Mouse (Mus musculus): ENCODE data around the gene Hcls1. TPM values are rescaled to one million over a fixed set of nuclear protein-coding genes. Genes with fewer than 3 reads are reported as not detected.
A peak's percentile ranks its signal among the peaks of the same experiment; 100 is the strongest.

The Hcls1 gene
- polyA plus RNA-seq, 1 experiment from 2014 or later = 0.88 TPM

DNA sequence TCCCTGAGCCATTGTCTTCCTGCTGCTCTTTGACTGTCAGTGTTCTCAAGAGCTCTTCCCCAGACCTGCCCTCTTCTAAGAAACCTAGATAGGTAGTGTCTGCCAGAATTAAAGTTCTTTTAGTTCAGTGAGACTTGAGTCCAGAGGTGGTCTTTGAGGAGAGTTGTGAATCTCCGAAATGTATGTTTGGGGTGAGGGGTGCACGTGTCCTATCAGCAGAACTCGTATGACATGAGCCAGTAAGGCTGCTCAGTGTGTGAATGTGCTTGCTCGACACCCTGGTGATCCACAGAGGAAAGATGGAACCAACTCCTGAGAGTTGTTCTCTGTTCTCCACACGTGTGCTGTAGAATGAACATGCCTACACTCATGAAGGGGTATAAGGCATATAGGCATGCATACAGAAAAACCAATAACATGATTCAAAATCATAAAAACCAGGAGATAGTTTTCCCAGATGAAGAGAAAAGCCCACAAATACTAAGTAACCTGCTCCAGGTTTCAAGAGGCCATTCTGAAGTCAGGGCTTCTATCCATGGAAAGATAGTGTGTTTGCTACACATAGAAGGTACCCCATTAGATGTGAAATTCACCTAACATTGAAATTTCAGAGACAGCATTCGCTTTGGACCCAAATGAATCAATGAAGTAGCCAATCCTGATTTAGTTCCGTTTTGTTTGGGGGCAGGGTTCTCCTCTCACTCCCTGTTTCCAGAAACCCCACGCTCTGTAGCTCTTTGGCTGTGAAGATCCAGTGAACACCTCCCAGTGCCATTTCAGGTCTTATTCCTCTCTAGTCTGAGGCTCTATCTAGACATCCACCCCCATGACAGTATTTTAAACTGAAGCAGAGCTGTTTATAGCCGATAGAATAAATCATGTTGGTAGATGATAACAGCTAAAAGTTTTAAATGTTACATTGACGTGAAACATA is 8.0 kb upstream of the Hcls1 start:
- Histone ChIP-seq H3K27ac (ENCODE audit: low read depth, low read length) (no peak overlapping the region), H3K4me1 (replicated peaks; ENCODE audit: control insufficient read depth, insufficient read depth, low read length) (no peaks in the 10 kb centered on the region), H3K27me3 (ENCODE audit: control insufficient read depth, insufficient read depth, low read length) (no peaks in the 10 kb centered on the region), H3K4me2 (ENCODE audit: low read depth, low read length, severe bottlenecking) (no peak overlapping the region), H3K9me3 (ENCODE audit: control insufficient read depth, low read length) (no peaks in the 10 kb centered on the region), H3K36me3 (ENCODE audit: control insufficient read depth, insufficient read depth, low read length) (no peaks in the 10 kb centered on the region; the same call in 1 of the 2 replicates), H3K4me3 (ENCODE audit: low read depth, low read length) (no peak overlapping the region), H3K9ac (ENCODE audit: low read length) (no peak overlapping the region)
- no peak for ATAC-seq (replicated peaks; ENCODE audit: low FRiP score)
- 92% methylated on average over 10 of the region's 10 CpGs for WGBS
- no peak for DNase-seq (ENCODE audit: low spot score)

DNA sequence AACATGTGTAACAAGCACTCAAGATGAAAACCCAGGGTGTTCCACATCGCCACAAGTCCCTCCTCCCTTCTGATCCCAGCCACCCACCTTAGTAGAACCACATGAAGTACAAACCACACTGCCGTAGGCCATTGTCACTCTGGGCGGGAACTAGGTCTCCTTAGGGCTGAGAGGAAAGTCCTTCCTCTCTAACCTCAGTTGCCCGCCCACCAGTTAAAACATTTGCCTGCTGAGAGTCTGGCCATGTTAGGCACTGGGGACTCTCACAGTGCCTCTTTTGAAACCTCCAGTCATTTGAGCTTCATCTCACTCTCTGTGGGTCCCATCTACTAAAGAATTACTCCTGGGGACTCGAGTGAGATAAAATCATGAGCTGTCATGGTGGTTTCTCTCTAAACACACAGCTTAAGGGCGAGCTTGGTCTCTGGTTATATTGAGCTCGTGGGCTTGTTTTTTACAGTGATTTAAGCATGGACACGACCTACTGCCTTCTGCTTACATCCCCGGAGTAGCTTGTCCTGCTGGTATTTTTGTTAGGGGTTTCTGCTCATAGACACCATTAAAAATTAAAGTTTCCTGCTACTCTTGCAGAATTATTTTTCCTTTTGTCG is 7.2 kb upstream of the Hcls1 start:
- WGBS = 87% methylated on average over 10 of the region's 10 CpGs
- Histone ChIP-seq H3K4me2 (ENCODE audit: low read depth, low read length, severe bottlenecking) (no peak overlapping the region), H3K4me1 (replicated peaks; ENCODE audit: control insufficient read depth, insufficient read depth, low read length) (no peaks in the 10 kb centered on the region), H3K27me3 (ENCODE audit: control insufficient read depth, insufficient read depth, low read length) (no peaks in the 10 kb centered on the region), H3K9ac (ENCODE audit: low read length) (no peak overlapping the region), H3K4me3 (ENCODE audit: low read depth, low read length) (no peak overlapping the region), H3K9me3 (ENCODE audit: control insufficient read depth, low read length) (no peaks in the 10 kb centered on the region), H3K27ac (ENCODE audit: low read depth, low read length) (no peak overlapping the region), H3K36me3 (ENCODE audit: control insufficient read depth, insufficient read depth, low read length) (no peaks in the 10 kb centered on the region; the same call in 1 of the 2 replicates)
- DNase-seq (ENCODE audit: low spot score) (no peak), ATAC-seq (replicated peaks; ENCODE audit: low FRiP score) (no peak)

DNA sequence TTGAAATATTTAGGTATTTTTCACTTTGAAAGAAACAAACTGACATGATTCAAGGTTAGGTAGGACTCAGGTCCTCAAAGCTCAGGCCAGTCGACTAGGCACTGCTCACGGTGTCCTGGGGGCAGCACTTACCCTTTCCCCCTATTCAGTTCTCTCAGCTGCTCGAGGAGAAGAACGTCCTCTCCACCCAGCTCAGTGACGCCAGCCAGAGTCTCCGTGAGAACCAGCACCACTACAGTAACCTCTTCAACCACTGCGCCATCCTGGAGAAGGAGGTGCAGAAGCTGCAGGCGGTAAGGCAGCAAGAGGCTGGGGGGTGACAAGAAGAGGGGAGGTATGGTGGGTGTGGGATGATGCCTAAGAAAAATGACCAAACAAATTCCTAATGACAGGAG is 6.7 kb upstream of the Hcls1 start:
- DNase-seq (ENCODE audit: low spot score) (no peak), ATAC-seq (replicated peaks; ENCODE audit: low FRiP score) (no peak)
- Histone ChIP-seq H3K27ac (ENCODE audit: low read depth, low read length) (no peak overlapping the region), H3K27me3 (ENCODE audit: control insufficient read depth, insufficient read depth, low read length) (no peaks in the 10 kb centered on the region), H3K4me2 (ENCODE audit: low read depth, low read length, severe bottlenecking) (no peak overlapping the region), H3K36me3 (ENCODE audit: control insufficient read depth, insufficient read depth, low read length) (no peaks in the 10 kb centered on the region; the same call in 1 of the 2 replicates), H3K9me3 (ENCODE audit: control insufficient read depth, low read length) (no peaks in the 10 kb centered on the region), H3K4me1 (replicated peaks; ENCODE audit: control insufficient read depth, insufficient read depth, low read length) (no peaks in the 10 kb centered on the region), H3K9ac (ENCODE audit: low read length) (no peak overlapping the region), H3K4me3 (ENCODE audit: low read depth, low read length) (no peak overlapping the region)
- WGBS = 91% methylated on average over 8 of the region's 8 CpGs

DNA sequence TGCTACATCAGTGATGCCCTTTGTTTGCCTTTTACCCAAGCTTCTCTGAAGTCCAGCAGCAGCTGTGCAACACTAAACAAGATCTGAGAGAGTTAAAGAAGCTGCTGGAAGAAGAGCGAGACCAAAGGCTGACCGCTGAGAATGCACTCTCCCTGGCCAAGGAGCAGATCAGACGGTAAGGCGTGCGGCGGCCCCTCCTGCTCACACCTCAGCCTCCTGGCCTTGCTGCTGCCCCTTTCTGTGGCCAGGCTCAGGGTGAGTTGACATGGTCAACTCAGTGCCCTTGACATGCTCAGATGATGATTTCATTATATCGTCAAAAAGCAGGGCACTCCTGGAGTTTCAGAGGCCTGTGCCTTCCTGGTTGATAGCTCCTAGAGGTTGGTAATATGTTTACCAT is 5.6 kb upstream of the Hcls1 start:
- Histone ChIP-seq H3K9me3 (ENCODE audit: control insufficient read depth, low read length) (no peaks in the 10 kb centered on the region), H3K4me3 (ENCODE audit: low read depth, low read length) (no peak overlapping the region), H3K36me3 (ENCODE audit: control insufficient read depth, insufficient read depth, low read length) (no peaks in the 10 kb centered on the region; the same call in 1 of the 2 replicates), H3K4me1 (replicated peaks; ENCODE audit: control insufficient read depth, insufficient read depth, low read length) (no peaks in the 10 kb centered on the region), H3K4me2 (ENCODE audit: low read depth, low read length, severe bottlenecking) (no peak overlapping the region), H3K27ac (ENCODE audit: low read depth, low read length) (no peak overlapping the region), H3K27me3 (ENCODE audit: control insufficient read depth, insufficient read depth, low read length) (no peaks in the 10 kb centered on the region), H3K9ac (ENCODE audit: low read length) (no peak overlapping the region)
- no peak for ATAC-seq (replicated peaks; ENCODE audit: low FRiP score)
- WGBS = 98% methylated on average over 7 of the region's 7 CpGs
- no peak for DNase-seq (ENCODE audit: low spot score)

DNA sequence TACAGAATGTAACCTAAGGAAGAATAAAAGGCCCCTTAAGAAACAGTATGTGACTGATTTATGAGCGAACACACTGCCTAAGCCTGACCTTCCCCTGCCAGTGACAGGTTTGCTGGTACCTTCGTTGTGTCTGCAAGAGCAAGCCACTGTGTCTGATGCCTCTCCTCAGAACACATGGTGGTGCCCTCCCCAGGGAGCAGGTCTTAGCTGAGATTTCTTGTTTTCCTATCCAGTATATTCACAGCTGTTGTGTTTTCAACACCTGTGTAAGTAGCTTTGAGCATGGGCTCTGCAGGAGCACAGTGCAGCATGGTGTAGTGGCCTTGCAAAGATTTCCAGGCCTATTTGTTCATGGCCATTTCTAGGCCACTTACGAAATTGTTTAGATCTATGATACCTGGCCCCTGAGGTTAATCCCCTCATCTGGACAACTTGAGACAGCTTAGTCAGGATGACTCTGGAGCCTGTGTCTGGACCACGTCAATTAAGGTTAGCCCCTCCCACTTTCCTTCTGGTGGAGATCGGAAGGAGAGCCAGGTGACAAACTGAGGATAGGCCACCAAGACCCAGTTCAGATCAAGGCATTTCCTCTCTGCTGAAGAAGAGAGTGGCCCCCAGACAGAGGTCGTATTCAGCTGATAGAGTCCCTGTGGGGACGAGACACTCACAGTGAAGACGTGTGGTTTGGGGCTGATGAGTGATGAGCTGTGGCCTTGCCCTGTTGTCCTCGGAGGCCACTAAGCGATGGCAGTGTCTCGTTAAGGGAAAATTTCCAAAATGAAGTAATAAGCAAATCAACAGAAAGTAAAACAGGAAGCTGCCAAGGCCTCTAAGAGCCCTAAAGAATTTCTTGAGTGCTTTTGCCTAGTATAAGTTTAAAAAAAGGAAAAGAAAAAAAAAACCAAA is 4.3 kb upstream of the Hcls1 start:
- Histone ChIP-seq H3K9me3 (ENCODE audit: control insufficient read depth, low read length) (no peaks in the 10 kb centered on the region), H3K4me3 (ENCODE audit: low read depth, low read length) (no peak overlapping the region), H3K27ac (ENCODE audit: low read depth, low read length) (no peak overlapping the region), H3K4me2 (ENCODE audit: low read depth, low read length, severe bottlenecking) (no peak overlapping the region), H3K9ac (ENCODE audit: low read length) (no peak overlapping the region), H3K4me1 (replicated peaks; ENCODE audit: control insufficient read depth, insufficient read depth, low read length) (no peaks in the 10 kb centered on the region), H3K27me3 (ENCODE audit: control insufficient read depth, insufficient read depth, low read length) (no peaks in the 10 kb centered on the region), H3K36me3 (ENCODE audit: control insufficient read depth, insufficient read depth, low read length) (no peaks in the 10 kb centered on the region; the same call in 1 of the 2 replicates)
- ATAC-seq (replicated peaks; ENCODE audit: low FRiP score) (no peak), DNase-seq (ENCODE audit: low spot score) (peak; percentile 7)
- WGBS = 86% methylated on average over 11 of the region's 11 CpGs

DNA sequence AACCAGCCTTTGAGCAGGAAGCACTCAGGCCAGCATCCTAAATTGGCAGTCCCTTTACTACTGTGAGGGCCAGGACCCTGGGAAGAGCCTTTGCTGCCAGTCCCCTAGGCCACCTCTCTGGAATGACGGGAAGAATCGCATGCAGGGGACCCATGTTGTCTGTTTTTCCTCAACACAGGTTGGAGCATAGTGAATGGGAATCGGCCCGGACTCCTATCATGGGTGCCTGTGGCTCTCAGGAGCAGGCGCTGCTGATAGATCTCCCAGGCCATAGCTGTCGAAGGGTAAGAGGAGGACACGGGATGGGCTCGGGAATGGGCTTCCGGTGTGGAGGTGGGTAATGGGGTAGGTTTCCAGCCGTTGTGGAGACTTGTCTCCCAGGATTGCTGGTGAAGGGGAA is 3.4 kb upstream of the Hcls1 start:
- H3K4me3 ChIP-seq (ENCODE audit: low read depth, low read length) = no peak overlapping the region
- DNase-seq (ENCODE audit: low spot score) (no peak), ATAC-seq (replicated peaks; ENCODE audit: low FRiP score) (no peak)
- H3K9me3 ChIP-seq (ENCODE audit: control insufficient read depth, low read length) = no peaks in the 10 kb centered on the region
- H3K4me1 ChIP-seq (replicated peaks; ENCODE audit: control insufficient read depth, insufficient read depth, low read length) = no peaks in the 10 kb centered on the region
- H3K27ac ChIP-seq (ENCODE audit: low read depth, low read length) = no peak overlapping the region
- no peaks in the 10 kb centered on the region; the same call in 1 of the 2 replicates for H3K36me3 ChIP-seq (ENCODE audit: control insufficient read depth, insufficient read depth, low read length)
- H3K27me3 ChIP-seq (ENCODE audit: control insufficient read depth, insufficient read depth, low read length) = no peaks in the 10 kb centered on the region
- H3K9ac ChIP-seq (ENCODE audit: low read length) = no peak overlapping the region
- no peak overlapping the region for H3K4me2 ChIP-seq (ENCODE audit: low read depth, low read length, severe bottlenecking)
- WGBS = 96% methylated on average over 10 of the region's 10 CpGs

DNA sequence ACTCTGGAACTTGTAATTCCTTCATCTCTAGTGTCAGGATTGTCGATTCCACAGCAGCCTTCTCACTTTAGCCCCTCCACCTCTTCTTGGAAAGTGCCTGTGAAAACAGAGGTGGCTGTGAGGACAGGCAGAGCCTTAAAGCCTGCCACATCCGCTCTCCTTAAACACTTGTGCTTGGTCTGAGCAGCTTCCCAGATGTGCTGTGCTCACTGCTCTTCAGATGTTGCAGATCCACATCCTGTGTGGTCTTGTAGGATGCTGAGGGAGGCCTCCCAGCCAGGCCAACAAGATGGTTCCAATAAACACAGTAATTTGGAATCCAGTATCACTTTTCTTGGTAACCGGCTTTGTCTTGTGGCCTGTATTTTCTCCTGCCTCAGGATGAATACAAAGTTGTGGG is 2.8 kb upstream of the Hcls1 start:
- 83% methylated on average over 3 of the region's 3 CpGs for WGBS
- Histone ChIP-seq H3K4me1 (replicated peaks; ENCODE audit: control insufficient read depth, insufficient read depth, low read length) (no peaks in the 10 kb centered on the region), H3K9ac (ENCODE audit: low read length) (no peak overlapping the region), H3K36me3 (ENCODE audit: control insufficient read depth, insufficient read depth, low read length) (no peaks in the 10 kb centered on the region; the same call in 1 of the 2 replicates), H3K27me3 (ENCODE audit: control insufficient read depth, insufficient read depth, low read length) (no peaks in the 10 kb centered on the region), H3K4me3 (ENCODE audit: low read depth, low read length) (no peak overlapping the region), H3K9me3 (ENCODE audit: control insufficient read depth, low read length) (no peaks in the 10 kb centered on the region), H3K4me2 (ENCODE audit: low read depth, low read length, severe bottlenecking) (no peak overlapping the region), H3K27ac (ENCODE audit: low read depth, low read length) (no peak overlapping the region)
- ATAC-seq (replicated peaks; ENCODE audit: low FRiP score) = no peak
- DNase-seq (ENCODE audit: low spot score) = peak; percentile 33

DNA sequence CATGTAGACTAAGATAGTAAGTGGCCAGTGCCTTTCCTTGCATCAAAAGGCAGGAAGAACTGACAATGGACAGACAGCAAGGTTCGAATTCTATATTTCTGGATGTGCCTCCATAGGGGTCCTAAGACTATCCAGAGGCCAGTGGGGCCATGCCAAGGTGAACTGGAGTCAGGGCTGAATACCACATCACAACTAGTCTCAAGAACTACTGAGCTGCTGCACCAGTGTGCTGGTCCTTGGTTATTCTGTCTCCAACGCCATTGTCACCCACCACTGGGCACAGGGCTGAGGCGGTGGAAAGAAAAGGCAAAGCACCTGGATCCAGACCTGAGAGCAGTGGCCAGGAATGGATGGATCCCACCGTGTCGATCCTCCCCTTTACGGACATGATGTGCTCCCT is 2.2 kb upstream of the Hcls1 start:
- peak; percentile 42 for DNase-seq (ENCODE audit: low spot score)
- Histone ChIP-seq H3K9me3 (ENCODE audit: control insufficient read depth, low read length) (no peaks in the 10 kb centered on the region), H3K27me3 (ENCODE audit: control insufficient read depth, insufficient read depth, low read length) (no peaks in the 10 kb centered on the region), H3K4me3 (ENCODE audit: low read depth, low read length) (no peak overlapping the region), H3K9ac (ENCODE audit: low read length) (no peak overlapping the region), H3K27ac (ENCODE audit: low read depth, low read length) (no peak overlapping the region), H3K4me2 (ENCODE audit: low read depth, low read length, severe bottlenecking) (no peak overlapping the region), H3K36me3 (ENCODE audit: control insufficient read depth, insufficient read depth, low read length) (no peaks in the 10 kb centered on the region; the same call in 1 of the 2 replicates), H3K4me1 (replicated peaks; ENCODE audit: control insufficient read depth, insufficient read depth, low read length) (no peaks in the 10 kb centered on the region)
- ATAC-seq (replicated peaks; ENCODE audit: low FRiP score) = no peak
- 90% methylated on average over 6 of the region's 6 CpGs for WGBS

All from forebrain, embryonic 11.5 days (tissue).